ENCODE assay signal across 8 mouse cellular contexts in genomic region chr11:78178859-78179437, GRCm38 (mm10). TPM values are rescaled to one million over a fixed set of nuclear protein-coding genes. Genes with fewer than 3 reads are reported as not detected.
DNase-seq lines count a peak whose midpoint lies in the region; ATAC-seq and TF ChIP-seq lines count a peak whose summit lies in the region.

No protein-coding gene starts in this region.

- intact Hi-C loops in gastrocnemius, postnatal 36 days (cut with DNase I): loop anchor here (1.0 to 5.0 kb wide), 3 partner anchors 20 to 197 kb away; partner anchors contain the start of gene Phf12

- peak overlapping the region; percentile 81 for H3K4me2 ChIP-seq in heart, embryonic 13.5 days
- peak overlapping the region; percentile 97 for H3K4me2 ChIP-seq in lung, embryonic 15.5 days

- peak overlapping the region; percentile 99 for H3K4me3 ChIP-seq in E14TG2a.4 (replicated peaks; ENCODE audit: low read length)
- H3K4me3 ChIP-seq in heart, embryonic 13.5 days: peak overlapping the region; percentile 66
- peak overlapping the region; percentile 61 for H3K4me3 ChIP-seq in lung, embryonic 15.5 days

- ATAC-seq in heart, embryonic 13.5 days (ENCODE audit: extremely low read depth, insufficient number of reproducible peaks, low FRiP score, low TSS enrichment): peak; percentile 0; the same call in 1 of the 2 replicates
- no peak for ATAC-seq in lung, embryonic 15.5 days (ENCODE audit: borderline replicate concordance, extremely low read depth, low FRiP score, low TSS enrichment)

- H3K27ac ChIP-seq in heart, embryonic 13.5 days (replicated peaks): peak overlapping the region; percentile 97
- H3K27ac ChIP-seq in lung, embryonic 15.5 days: peak overlapping the region; percentile 99

- H3K9me3 ChIP-seq in E14TG2a.4 (ENCODE audit: low read length): no peaks in the 10 kb centered on the region
- no peaks in the 10 kb centered on the region for H3K9me3 ChIP-seq in heart, embryonic 13.5 days
- no peaks in the 10 kb centered on the region for H3K9me3 ChIP-seq in lung, embryonic 15.5 days

- peak; percentile 84 for DNase-seq in 3134 (ENCODE audit: extremely low read depth, insufficient read length, low spot score)
- peak; percentile 42 to 48 for DNase-seq in cerebellum, postnatal 36 days
- DNase-seq in kidney, postnatal 10 days: peak; percentile 85
- peak; percentile 68 for DNase-seq in right cerebral cortex, postnatal 14 days
- DNase-seq in gastrocnemius, postnatal 36 days: no peak

- peak overlapping the region; percentile 86 for H3K9ac ChIP-seq in heart, embryonic 13.5 days
- H3K9ac ChIP-seq in lung, embryonic 15.5 days: peak overlapping the region; percentile 63

- 1% methylated on average over 29 of the region's 29 CpGs for WGBS in heart, embryonic 13.5 days
- under 1% methylated on average over 29 of the region's 29 CpGs for WGBS in lung, embryonic 15.5 days

- peaks cover 41% of the 10 kb centered on the region for H3K36me3 ChIP-seq in E14TG2a.4 (ENCODE audit: insufficient read depth, low read length)
- H3K36me3 ChIP-seq in heart, embryonic 13.5 days: peaks cover 34% of the 10 kb centered on the region
- H3K36me3 ChIP-seq in lung, embryonic 15.5 days: peaks cover 30% of the 10 kb centered on the region

- no peak for TF ChIP-seq CTCF in E14TG2a.4 (conservative IDR thresholded peaks at IDR 0.05; ENCODE audit: low read length)

- H3K4me1 ChIP-seq in E14TG2a.4 (replicated peaks; ENCODE audit: low read depth, low read length): peaks cover 57% of the 10 kb centered on the region
- peaks cover 65% of the 10 kb centered on the region for H3K4me1 ChIP-seq in heart, embryonic 13.5 days
- peaks cover 63% of the 10 kb centered on the region for H3K4me1 ChIP-seq in lung, embryonic 15.5 days

- H3K27me3 ChIP-seq in E14TG2a.4 (ENCODE audit: insufficient read depth, low read length): no peaks in the 10 kb centered on the region
- H3K27me3 ChIP-seq in heart, embryonic 13.5 days (replicated peaks): no peaks in the 10 kb centered on the region
- H3K27me3 ChIP-seq in lung, embryonic 15.5 days: no peaks in the 10 kb centered on the region

RNA-seq across cellular contexts. Expression of gene Tlcd1, which starts 2.4 kb away (rescaled TPM):
- polyA plus RNA-seq in heart, embryonic 13.5 days (2015; fragmentation: Nextera tagmentation; extraction: Ambion mirVana): 14.3 and 14.7 TPM in 2 replicates
- 20.2 and 22.9 TPM in 2 replicates for polyA plus RNA-seq in lung, embryonic 15.5 days (2015; fragmentation: Nextera tagmentation; extraction: Ambion mirVana)
- total RNA-seq in gastrocnemius, postnatal 36 days (2021): 1 to 10 TPM in 1 of 2 experiments, under 1 TPM in 1; 0.99 to 1.4 TPM

RNA-seq across cellular contexts. Expression of gene Nek8, which starts 2.5 kb away (rescaled TPM):
- 12.7 and 13.2 TPM in 2 replicates for polyA plus RNA-seq in heart, embryonic 13.5 days (2015; fragmentation: Nextera tagmentation; extraction: Ambion mirVana)
- polyA plus RNA-seq in lung, embryonic 15.5 days (2015; fragmentation: Nextera tagmentation; extraction: Ambion mirVana): 19.2 and 20.3 TPM in 2 replicates
- total RNA-seq in gastrocnemius, postnatal 36 days (2021): under 1 TPM; 0.59 to 0.64 TPM

RNA-seq across cellular contexts. Expression of gene Rpl23a, which starts 4.4 kb away (rescaled TPM):
- polyA plus RNA-seq in heart, embryonic 13.5 days (2015; fragmentation: Nextera tagmentation; extraction: Ambion mirVana): 833 and 868 TPM in 2 replicates
- 1,297 and 1,378 TPM in 2 replicates for polyA plus RNA-seq in lung, embryonic 15.5 days (2015; fragmentation: Nextera tagmentation; extraction: Ambion mirVana)
- 100 to 1,000 TPM; 644 to 813 TPM for total RNA-seq in gastrocnemius, postnatal 36 days (2021)

RNA-seq across cellular contexts. Expression of gene Rab34, which starts 9.3 kb away (rescaled TPM):
- polyA plus RNA-seq in heart, embryonic 13.5 days (2015; fragmentation: Nextera tagmentation; extraction: Ambion mirVana): 57.5 and 60.9 TPM in 2 replicates
- polyA plus RNA-seq in lung, embryonic 15.5 days (2015; fragmentation: Nextera tagmentation; extraction: Ambion mirVana): 141 and 147 TPM in 2 replicates
- 1 to 10 TPM; 4.2 to 4.5 TPM for total RNA-seq in gastrocnemius, postnatal 36 days (2021)

RNA-seq across cellular contexts. Expression of gene Traf4, which starts 13.6 kb away (rescaled TPM):
- polyA plus RNA-seq in heart, embryonic 13.5 days (2015; fragmentation: Nextera tagmentation; extraction: Ambion mirVana): 41.2 and 43.0 TPM in 2 replicates
- 82.4 and 88.4 TPM in 2 replicates for polyA plus RNA-seq in lung, embryonic 15.5 days (2015; fragmentation: Nextera tagmentation; extraction: Ambion mirVana)
- total RNA-seq in gastrocnemius, postnatal 36 days (2021): 1 to 10 TPM; 2.2 to 3.2 TPM

Comparison
In these comparisons a context has a peak if more than half of its experiments do, and no peak if none do; other contexts are left out.
1. DNase-seq: peak in 3134 (single experiment), cerebellum, postnatal 36 days (2 of 2), kidney, postnatal 10 days (single experiment) and right cerebral cortex, postnatal 14 days (single experiment); none in gastrocnemius, postnatal 36 days (0 of 2).
2. Peak in every context shown above with its lines, with median percentiles within 50 percentile points of each other: H3K4me3 ChIP-seq.